Mouse (Mus musculus) megakaryocyte progenitor cell, adult 5-6 weeks (primary cell): ENCODE results near the gene Tacc3. TPM values are rescaled to one million over a fixed set of nuclear protein-coding genes. Genes with fewer than 3 reads are reported as not detected.
A peak's percentile ranks its signal among the peaks of the same experiment; 100 is the strongest.

Source experiments
- ATAC-seq: replicated peaks from 2 replicates; pipeline ENCODE4 v1.8.0; 2016; ENCODE audit warnings: mild to moderate bottlenecking, moderate TSS enrichment, inconsistent platforms; ENCODE audit not compliant: poor library complexity
- total RNA-seq, 2 experiments: library from RNA; stranded (forward) in 1 of 2; stranded (reverse) in 1 of 2; fragments of 157-497, 149-512 nt in 1 of 2; fragments of 200-1000 nt in 1 of 2; gene quantifications; 2 replicates each; pipeline versions ENCODE4 v1.2.3 to v1.2.4; 2015 to 2017

Tacc3 gene
- total RNA-seq, 2 experiments from 2014 or later: 184 to 190 TPM

DNA sequence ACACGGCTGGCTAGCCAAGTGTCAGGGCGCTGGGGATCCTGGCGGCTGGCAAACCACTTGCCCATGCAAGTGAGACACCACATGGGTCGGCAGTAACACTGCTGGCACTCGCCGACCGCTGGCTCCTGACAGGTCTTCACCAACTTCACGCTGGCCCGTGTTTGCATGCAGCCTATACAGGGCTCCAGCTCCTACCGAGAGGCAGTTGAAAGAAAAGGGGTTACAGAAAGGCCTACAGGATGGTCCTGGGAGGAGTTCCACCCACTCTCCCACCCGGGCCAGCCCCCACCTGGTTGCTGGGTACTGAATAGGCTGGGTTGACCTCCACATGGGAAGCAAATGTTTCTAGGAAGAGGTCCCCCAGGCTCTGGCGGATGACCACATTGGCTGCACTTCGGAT lies 3.5 kb upstream of the Tacc3 start:
- ATAC-seq: no peak

DNA sequence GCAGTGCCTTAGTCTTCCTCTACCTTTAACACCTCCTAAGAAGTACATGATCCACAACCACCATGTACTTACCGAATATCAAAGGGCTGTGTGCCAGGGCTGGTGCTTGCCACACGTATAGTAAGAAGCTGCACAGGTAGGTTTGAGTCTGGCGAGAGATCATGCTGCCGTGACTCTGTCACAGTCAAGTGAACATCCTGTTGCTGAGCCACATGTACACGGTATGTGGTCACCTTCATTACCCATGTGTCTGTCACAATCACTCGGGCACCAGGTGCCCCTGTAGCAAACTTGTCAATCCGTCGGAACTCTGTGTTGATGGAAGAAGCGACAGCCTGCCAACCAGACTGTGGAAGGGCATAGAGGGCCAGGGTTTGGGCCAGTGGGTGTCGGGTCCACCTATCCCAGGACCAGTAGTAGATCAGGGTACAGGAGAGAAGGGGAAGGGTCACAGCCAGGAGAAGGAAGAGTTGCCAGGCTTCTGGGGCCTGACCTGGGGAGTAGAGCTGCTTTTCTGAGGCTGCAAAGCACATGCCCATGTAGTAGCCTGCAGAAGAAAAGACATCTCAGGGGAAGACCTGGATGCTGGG lies 2.6 kb upstream of the Tacc3 start:
- ATAC-seq: no peak

DNA sequence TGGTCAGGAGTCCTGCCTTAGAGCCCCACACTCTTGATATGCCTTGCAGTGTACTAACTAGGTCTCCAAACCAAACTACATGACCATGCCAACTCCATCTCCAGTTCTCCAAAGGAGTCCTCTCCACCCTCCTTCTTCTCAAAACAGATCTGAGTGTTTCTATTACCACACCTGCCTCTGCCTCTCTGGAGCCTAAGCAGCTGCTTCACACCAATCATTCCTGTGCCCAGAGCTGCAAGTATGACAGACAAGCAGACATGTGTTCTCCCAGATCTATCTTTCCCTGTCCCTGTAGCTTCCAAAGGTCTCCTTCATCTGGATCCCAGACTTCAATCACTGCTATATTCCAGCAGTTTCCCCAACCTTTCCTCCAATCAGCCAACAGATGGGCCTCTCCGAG lies 1.2 kb upstream of the Tacc3 start:
- no peak for ATAC-seq

DNA sequence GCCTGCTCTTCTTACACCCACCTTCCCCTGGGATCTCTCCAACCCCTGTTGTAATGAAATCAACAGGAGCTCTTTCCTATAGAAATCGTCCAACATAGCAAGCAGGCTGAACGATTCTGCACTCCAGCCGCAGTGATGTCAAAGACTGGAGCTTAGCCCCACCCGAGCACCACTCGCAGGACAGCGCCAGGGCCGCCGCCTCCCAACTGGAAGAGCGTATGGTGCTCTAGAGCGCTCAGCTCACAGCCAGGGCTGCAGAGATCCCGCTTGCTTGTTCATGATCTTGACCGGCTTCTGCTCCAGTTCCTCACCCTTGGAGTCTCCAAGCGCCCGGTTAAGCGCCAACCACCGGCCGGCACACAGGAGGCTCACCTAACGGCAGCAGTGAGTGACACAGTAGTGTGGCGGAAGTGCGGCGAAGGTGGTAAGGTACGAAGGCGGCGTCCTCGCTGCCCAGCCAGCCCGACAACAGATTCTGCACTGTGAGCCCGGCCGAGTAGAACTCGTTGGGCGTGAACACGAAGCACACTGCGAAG lies 609 bp upstream of the Tacc3 start:
- peak; percentile 43 for ATAC-seq

DNA sequence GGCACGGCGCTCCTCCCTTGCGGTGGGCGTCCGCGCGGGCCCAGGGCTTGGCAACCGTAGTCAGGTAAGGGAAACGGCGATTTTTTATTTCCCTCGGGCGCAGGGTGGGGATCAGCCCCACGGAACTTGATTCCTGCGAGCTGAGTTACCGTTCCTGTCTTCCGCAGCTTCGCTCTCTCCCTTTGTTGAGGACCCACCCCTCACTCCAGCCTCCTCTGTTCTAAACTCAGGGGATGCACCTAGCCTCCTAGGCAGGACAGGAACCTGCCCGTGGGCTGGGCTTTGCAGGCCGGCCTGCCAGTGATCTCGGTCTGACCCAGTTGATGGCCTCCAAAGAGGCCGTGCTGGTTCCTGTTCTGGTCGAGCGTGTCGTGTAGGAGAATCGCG lies 729 bp downstream of the Tacc3 start:
- peak; percentile 6; the same call in 1 of the 2 replicates for ATAC-seq

DNA sequence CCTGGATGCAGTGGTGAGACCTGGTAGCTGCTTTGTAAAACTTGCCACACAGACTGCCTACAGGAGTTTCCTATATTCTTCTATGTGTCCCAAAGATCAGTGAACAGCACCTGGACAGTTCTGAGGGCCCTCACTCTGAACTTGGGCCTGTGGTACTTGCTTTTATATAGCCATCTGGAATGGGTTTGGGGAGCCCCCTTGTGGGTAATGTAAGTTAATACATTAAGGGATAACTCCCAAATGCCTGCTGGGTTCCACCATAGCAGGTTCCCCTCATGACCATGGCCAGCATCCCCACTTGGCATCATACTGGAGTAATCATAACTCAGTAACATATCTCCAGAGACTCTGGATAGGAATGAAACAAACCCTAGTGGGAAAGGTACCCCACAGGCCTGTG lies 10.3 kb downstream of the Tacc3 start:
- peak; percentile 57; the same call in 1 of the 2 replicates for ATAC-seq

DNA sequence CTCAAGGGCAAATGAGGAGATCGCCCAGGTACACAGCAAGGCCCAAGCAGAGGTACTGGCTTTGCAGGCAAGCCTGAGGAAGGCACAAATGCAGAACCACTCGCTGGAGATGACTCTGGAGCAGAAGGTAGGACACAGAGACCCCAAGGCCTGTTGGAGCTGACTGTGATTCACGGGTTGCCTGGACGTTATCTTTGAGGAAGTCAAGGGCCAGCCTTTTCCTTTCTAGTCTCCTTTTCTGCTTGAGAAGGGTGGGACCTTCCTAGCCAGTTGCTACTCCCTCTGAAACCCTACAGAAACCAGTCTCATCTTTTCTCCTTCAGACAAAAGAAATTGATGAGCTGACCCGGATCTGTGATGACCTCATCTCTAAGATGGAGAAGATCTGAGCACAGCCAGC lies 13.7 kb downstream of the Tacc3 start:
- no peak for ATAC-seq

DNA sequence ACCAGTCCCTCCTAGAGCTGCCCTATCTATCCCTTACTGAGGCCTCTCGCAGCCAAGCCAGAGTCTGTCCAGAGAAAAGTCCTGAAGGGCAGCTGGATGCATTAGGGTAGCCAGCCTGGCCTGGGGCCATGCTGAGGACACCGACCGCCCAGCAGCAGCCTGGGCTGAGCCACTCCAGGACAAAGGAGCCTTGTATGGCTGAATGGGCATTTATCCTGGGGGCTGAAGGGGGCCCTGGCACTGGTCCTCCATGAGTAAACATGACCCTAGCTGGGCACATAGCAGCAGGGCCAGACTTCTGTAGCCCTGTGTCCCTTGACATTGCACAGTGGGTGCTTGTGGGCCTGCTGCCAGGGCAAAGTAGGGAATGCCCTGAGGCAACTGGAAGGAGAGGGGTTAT lies 16.5 kb downstream of the Tacc3 start:
- no peak for ATAC-seq

DNA sequence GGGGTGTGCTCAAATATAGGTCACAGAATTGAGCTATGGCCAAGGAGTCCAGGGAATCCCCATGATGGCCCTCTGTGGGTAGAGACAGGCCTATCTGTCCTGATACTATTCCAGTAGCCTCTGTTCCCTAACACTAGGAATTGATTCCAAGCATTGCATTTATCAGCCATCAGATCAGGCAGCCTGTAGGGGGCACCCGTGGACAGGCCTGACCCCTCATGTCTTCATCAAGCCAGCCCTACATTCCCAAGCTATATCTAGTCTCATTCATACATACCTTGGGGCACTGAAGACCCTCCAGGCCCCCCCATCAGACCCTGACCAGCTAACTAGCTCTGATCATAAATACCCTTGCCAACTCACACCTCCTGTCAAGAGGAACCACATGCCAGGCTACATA lies 18.0 kb downstream of the Tacc3 start:
- peak; percentile 83 for ATAC-seq

DNA sequence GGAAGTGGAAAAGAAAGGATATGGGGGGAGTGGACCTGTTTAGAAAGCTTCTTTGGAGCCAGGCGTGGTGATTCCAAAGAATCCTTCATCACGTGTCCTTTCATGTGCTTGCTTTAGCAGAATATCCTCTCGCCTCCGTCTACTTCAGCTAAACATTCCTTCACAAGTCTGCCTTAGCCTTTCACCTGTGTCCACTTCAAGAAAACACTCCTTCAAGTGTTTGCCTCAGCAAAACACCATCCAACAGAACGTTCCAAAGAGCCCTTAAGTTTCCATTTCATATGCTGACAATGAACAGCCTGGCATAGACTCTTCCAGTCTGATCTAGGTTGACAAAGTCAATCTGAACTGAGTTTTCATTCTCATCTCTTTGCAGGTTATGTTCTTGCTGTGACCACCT lies 20.3 kb downstream of the Tacc3 start:
- no peak for ATAC-seq

DNA sequence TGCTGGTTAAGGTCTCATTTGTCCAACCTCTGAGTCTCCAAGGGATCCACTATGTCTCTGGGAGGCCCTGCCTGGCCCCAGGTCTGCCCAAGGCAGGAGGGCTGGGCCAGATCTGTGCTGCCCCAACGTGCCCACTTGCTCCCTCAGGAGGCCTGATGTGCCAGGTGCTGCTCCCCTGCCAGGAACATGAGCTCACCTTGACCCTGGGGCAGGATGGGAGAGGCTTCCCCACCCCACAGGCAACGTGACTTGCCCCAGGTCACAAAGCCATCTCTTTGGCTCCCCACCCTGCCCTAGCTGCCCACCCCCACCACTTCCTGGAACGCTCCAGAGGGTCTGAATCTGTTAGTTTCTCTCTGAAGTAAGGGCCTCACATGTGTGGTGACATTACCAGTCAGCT lies 23.1 kb downstream of the Tacc3 start:
- no peak for ATAC-seq

DNA sequence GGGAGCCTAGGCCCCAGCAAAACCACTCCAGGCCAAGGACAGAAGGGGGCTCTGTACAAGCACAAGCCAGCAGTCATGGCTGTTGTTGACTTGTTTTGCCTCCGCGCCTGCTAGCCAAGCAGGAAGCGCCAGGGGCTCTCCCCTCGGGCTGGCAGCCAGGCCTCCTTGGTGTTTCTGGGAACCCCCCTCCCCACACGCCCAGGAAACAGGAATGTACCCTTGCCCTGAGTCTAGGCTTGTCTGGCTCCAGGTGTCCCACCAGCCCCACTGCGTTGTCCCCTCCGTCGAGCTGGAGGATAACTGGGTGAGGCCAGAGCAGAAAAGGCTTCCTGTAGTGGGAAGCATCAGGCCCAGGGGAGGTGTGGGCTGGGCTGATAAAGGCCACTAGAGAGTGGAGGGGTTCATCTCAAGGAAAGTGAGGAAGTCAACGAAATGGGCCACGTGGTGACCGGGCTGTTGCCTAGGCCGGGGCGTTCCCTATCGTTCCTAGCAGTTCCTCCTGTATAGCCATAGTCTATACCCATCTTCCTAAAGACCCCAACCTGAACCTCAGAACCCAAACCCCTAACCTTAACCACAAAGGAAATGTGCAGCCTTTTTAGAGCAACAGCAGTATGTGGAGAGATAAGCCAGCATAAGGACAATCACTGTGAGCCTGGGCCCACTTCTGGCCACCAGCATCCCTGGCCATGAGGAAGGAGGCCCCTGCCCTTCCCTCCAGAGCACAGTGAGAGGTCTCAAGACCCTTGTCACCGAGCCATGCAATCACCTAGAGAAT lies 23.9 kb downstream of the Tacc3 start:
- peak; percentile 91 for ATAC-seq

DNA sequence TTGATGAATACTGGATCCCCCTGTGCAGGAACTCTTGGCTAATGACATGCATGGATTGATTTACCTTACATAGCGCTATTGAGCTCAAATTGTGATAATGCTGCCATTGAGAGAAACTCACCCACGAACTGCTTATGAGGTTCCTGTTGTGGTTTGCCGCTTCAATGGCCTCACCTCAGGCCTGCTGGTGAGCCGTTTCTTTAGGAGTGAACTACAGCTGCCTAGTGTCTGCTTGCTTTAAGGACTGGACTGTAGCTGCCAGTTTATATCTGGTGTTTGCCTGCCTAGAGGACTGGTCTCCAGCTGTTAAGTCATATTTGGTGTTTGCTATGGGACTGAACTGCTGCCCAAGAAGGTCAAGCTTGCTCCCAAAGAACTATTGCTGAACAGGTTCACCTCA lies 25.0 kb downstream of the Tacc3 start:
- ATAC-seq: no peak

DNA sequence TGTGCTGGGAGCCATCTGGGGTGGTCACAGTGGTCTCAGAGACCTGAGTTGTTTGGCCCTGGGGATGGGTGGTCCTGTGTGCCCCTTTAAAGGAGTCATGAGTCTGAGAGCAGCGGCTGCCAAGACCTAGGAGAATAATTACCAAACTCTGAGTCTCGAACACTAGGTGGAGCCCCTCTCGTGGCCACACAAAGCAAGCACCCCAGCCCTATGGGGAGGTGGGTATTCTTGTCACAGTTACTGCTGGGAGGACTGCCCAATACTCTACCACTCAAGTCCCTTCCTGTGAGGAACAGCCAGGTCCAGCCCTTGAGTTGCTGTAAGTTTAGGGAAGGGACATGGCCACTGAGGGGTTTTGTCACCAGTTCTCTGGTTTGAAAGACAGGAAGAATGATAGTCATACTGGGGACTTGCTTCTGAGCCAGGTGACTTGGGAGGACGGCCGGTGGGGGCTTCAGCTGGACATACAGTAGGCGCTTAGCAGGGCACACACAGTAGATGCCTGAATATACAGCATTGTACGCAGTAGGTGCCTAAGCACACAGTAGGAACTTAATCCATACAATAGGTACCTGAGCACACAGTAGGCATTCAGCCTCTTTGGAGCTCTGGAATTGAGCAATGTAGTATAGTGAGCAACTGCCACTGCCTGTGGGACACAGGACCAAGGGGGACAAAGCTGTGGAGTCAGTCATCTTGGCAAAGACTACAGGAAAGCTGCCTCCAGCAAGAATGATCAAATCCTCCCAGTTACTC lies 26.1 kb downstream of the Tacc3 start:
- ATAC-seq: peak; percentile 33; the same call in 1 of the 2 replicates

DNA sequence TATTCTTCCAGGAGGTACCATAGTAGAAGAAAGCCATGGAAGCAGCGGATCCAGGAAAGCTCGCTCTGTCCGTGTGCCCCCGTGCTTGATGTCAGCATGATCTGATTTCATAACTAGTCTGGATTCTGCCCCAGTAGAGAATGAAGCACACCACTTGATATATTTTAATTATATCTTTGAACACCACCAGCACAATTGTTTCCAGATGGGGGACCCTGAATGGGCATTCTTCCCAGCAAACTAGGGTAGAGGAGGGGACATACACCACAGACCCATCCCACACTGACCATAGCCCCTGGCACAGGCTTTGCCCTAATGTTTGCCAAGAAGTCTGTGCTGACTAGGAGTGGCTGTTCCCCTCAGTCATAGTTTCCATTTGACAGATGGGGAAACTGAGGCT lies 27.0 kb downstream of the Tacc3 start:
- no peak for ATAC-seq

DNA sequence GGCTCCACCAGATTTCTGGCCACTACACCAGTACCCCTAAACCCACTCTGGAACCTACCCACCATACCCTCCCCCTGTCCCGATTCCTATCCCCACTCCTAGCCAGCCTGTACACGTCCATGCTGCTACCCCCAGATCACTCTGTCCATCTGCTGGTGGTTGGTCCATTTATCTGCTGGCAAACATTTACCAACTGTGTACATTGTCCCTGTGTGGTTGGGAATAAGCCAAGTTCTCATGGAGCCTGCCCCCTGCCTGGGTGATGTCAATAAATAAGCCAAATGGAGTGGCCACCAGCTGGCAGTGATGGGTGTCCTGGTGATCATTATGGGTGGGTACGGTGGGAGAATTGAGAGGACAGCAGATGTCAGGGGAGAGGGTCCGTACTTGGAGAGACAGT lies 29.2 kb downstream of the Tacc3 start:
- no peak for ATAC-seq

DNA sequence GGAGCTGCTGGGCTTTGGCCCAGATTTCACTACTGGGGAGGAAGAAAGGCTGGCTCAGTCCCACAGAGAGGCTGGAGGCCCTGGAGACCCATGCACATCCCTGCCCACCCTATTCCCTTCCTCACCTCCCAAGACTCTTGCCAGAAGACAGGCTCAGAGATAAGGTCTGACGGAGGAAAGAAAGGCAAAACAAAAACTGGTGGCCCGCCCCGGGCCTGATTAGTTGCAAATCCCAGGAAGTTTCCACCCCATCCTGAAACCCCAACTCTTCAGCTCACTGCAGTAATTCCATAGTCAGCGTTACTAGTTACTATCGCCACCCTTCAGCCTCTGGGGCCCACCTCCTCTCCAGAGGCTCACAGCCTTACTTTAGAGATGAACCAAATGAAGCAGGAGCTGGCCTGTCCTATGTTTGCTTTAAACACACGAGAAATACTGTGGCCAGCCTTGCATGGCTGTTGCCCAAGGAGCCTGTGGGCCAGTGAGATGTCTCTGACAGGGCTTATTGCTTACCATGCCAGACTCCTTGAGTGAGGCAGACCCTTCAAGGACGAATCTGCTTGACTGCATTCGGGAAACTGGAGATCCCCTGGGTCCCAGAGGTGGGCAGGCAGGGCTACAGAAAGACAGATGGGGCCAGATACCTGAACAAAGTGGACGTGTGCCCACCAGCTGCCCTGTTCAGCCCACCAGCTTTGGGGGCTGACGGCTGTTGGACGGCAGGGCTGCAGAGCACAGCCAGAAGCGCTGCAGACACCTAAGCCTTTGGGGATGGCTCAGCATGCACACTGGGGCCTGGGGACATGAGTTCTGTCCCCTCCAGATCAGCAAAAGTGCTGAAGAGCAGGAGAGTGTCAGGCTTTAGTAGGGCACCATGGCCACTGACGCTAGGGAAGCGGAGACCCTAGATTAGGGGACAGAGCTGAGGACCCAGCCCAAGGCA lies 30.6 kb downstream of the Tacc3 start:
- ATAC-seq: no peak

DNA sequence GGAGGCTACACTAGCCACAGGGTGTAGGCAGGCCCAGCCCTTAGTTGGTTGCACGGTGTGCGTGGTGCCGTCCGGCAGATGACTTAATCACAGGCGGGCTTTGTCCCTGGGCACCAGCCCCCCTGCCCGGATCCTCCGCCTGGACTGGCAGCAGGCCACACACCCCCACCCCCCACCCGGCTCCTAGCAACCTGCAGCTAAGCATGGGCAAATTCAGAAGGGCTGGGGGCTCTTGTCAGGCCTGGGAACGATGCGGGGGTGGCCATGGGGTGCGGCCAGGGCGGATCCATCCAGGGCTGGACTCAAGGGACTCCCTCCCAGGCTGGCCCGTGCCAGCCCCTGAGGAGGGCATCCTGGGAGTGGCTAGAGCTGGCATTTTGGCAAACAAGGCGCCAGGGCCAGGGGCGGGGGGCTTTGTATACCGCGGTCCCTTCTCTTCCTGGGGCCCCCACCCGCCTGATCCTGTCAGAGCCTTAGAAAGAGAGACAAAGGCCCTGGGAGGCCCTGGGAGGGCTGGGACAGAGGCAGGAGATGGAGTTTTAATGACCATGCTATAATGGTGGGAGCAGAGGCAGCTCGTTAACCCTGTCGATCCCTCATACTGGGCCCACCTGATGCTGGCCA lies 31.4 kb downstream of the Tacc3 start:
- ATAC-seq: no peak

DNA sequence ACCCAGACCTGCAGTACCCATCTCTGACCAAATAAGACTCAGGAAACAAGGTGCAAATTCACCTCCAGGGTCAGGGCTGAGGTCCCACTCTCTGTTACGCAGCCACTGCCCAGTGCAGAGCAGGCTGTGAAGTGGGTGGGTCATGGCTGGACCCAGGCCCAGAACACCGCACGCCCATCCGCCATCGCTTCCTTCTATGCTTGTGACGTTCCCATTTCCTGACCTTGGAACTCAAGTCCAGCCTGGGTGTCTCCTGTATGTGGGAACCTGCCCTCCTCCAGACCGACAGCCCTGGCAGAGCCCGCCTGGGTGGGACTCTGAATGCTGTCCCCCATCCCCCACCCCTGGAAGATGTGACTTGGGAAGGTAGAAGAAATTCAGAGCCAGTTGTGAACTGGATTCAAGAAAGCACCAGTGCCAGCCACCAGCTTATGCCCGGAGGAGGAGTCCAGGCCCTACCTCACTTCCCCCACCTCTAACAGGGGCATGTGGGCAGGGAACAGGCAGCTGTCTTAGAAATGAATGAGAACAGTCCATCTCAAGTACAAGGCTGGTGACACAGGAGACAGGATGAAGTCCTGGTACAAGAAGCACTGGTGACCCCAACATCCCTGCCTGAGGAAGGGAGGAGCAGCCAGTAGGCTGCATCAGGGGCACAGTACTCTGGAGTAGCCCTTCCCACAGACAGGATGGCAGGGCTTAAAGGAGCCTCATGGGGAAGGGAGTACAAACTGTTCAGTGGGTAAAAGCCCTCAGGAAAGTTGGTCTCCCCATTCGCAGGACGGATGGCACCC lies 32.1 kb downstream of the Tacc3 start:
- ATAC-seq: no peak
